Mouse (Mus musculus): ENCODE data around the gene Gpn2.

GRCm38 (mm10) chr4:133604175-133604574 lies 20.0 kb downstream of the Gpn2 start:
- TF ChIP-seq USF1 (IDR thresholded peaks at IDR 0.05; ENCODE audit: low read depth, low read length): no peak
- TF ChIP-seq CTCF (conservative IDR thresholded peaks at IDR 0.05 in 1 of 2, IDR thresholded peaks at IDR 0.05 in 1 of 2; ENCODE audit: low read depth in 2 of 2, low read length in 2 of 2): no peak
- no peak for TF ChIP-seq HCFC1 (IDR thresholded peaks at IDR 0.05; ENCODE audit: low read depth, low read length)
- TF ChIP-seq MAZ (IDR thresholded peaks at IDR 0.05; ENCODE audit: low read depth, low read length): no peak
- TF ChIP-seq JUN (IDR thresholded peaks at IDR 0.05; ENCODE audit: insufficient read depth, low read depth, low read length): no peak
- TF ChIP-seq SIN3A (IDR thresholded peaks at IDR 0.05; ENCODE audit: low read length): no peak
- TF ChIP-seq GABPA (IDR thresholded peaks at IDR 0.05; ENCODE audit: insufficient replicate concordance, low read depth, low read length): no peak
- TF ChIP-seq POLR2A (IDR thresholded peaks at IDR 0.05; ENCODE audit: low read depth, low read length): no peak
